Mouse (Mus musculus) hindbrain, postnatal 0 days (tissue): ENCODE measurements around the gene Rbl2. TPM values are rescaled to one million over a fixed set of nuclear protein-coding genes. Genes with fewer than 3 reads are reported as not detected.
A peak's percentile ranks its signal among the peaks of the same experiment; 100 is the strongest.

Experiments
- ATAC-seq: fragments of 200-750 bp; cut with Nextera tagmentation; 2 replicates; pipeline ENCODE4 v1.8.0; 2017; ENCODE audit warnings: mild to moderate bottlenecking, moderate TSS enrichment, moderate library complexity
- DNase-seq: peaks from one replicate; pipeline ENCODE4 v3.0.0-alpha.2; 2015; ENCODE audit warnings: low spot score
- H3K27ac ChIP-seq: fragments of 300-500 bp; sonication (generic); 2 replicates; pipeline ENCODE4 v1.5.1; 2014; ENCODE audit warnings: mild to moderate bottlenecking
- H3K27me3 ChIP-seq: fragments of 300-500 bp; sonication (generic); 2 replicates; pipeline ENCODE4 v1.6.1; 2014; ENCODE audit warnings: low read length, mixed read lengths; ENCODE audit not compliant: insufficient read depth
- H3K36me3 ChIP-seq: fragments of 300-500 bp; sonication (generic); 2 replicates; pipeline ENCODE4 v1.6.1; 2014; ENCODE audit warnings: low read length, mixed read lengths; ENCODE audit not compliant: insufficient read depth
- H3K4me1 ChIP-seq: fragments of 300-500 bp; sonication (generic); 2 replicates; pipeline ENCODE4 v1.6.1; 2014; ENCODE audit warnings: antibody characterized with exemption, low read length, mixed read lengths; ENCODE audit not compliant: insufficient read depth
- H3K4me2 ChIP-seq: fragments of 300-500 bp; sonication (generic); 2 replicates; pipeline ENCODE4 v1.6.1; 2014; ENCODE audit warnings: low read depth, mild to moderate bottlenecking, low read length, moderate library complexity, mixed read lengths
- H3K4me3 ChIP-seq: fragments of 300-500 bp; sonication (generic); 2 replicates; pipeline ENCODE4 v1.5.1; 2014; ENCODE audit warnings: low read length
- H3K9ac ChIP-seq: fragments of 300-500 bp; sonication (generic); replicated peaks from 2 replicates; pipeline ENCODE4 v1.6.1; 2014; ENCODE audit warnings: mild to moderate bottlenecking, low read length, moderate library complexity, mixed read lengths
- H3K9me3 ChIP-seq: fragments of 300-500 bp; sonication (generic); 2 replicates; pipeline ENCODE4 v1.6.1; 2016; ENCODE audit warnings: low read length, mixed read lengths
- CTCF ChIP-seq: IDR thresholded peaks from 2 replicates; pipeline ENCODE4 v1.5.1; 2016; ENCODE audit warnings: antibody characterized with exemption, control low read depth, low read depth
- whole genome bisulfite sequencing: fragments of 180-500 bp; shearing (Covaris S2); extraction: QIAGEN DNeasy Blood & Tissue Kit; methylation state at CpG from one replicate; pipeline ENCODE4 v1.1.7; 2014; 5-methylcytosine and 5-hydroxymethylcytosine counted together
- polyA plus RNA-seq: library from polyadenylated mRNA; unstranded; fragments of >200 nt; fragmentation: Nextera tagmentation; extraction: Ambion mirVana; gene quantifications from 2 replicates; pipeline ENCODE4 v1.2.1, GENCODE M21; 2015
- total RNA-seq: library from RNA; depleted of rRNA; stranded (reverse); fragments of >200 nt; gene quantifications from 2 replicates; pipeline ENCODE4 v1.2.3, GENCODE M21; 2014

Gene Rbl2
- total and polyA plus RNA-seq, 2 experiments from 2014 or later: 16.2 to 27.4 TPM

- no peaks in the 10 kb centered on the region for H3K9me3 ChIP-seq
- DNase-seq (no peak), ATAC-seq (no peak)
- no peaks in the 10 kb centered on the region for H3K4me1 ChIP-seq
- WGBS: 87% methylated on average over 5 of the region's 5 CpGs
- no peak overlapping the region for H3K9ac ChIP-seq
- H3K27ac ChIP-seq: no peak overlapping the region
- H3K27me3 ChIP-seq: no peaks in the 10 kb centered on the region
- H3K4me2 ChIP-seq: no peak overlapping the region
- H3K36me3 ChIP-seq: peaks cover 15% of the 10 kb centered on the region; the same call in 1 of the 2 replicates
- H3K4me3 ChIP-seq: no peak overlapping the region
- no peak for TF ChIP-seq CTCF
Observed at GRCm38 (mm10) chr8:91094135-91094534, 24.3 kb downstream of the Rbl2 start.

- Histone ChIP-seq H3K27me3 (no peaks in the 10 kb centered on the region), H3K4me3 (no peak overlapping the region), H3K27ac (no peak overlapping the region), H3K9ac (no peak overlapping the region), H3K9me3 (no peaks in the 10 kb centered on the region), H3K4me2 (no peak overlapping the region), H3K4me1 (no peaks in the 10 kb centered on the region), H3K36me3 (peaks cover 15% of the 10 kb centered on the region; the same call in 1 of the 2 replicates)
- ATAC-seq (no peak), DNase-seq (no peak)
- WGBS: 89% methylated on average over 6 of the region's 6 CpGs
- TF ChIP-seq CTCF: no peak
Observed at GRCm38 (mm10) chr8:91098106-91098505, 28.2 kb downstream of the Rbl2 start.

GRCm38 (mm10) chr8:91106271-91106670, 36.4 kb downstream of the Rbl2 start:
- WGBS: 89% methylated on average over 12 of the region's 12 CpGs
- peaks cover 24% of the 10 kb centered on the region; the same call in 1 of the 2 replicates for H3K36me3 ChIP-seq
- ATAC-seq: no peak

GRCm38 (mm10) chr8:91111868-91112477, 42.1 kb downstream of the Rbl2 start:
- DNase-seq: no peak
- 93% methylated on average over 5 of the region's 5 CpGs for WGBS
- Histone ChIP-seq H3K27ac (no peak overlapping the region), H3K9me3 (no peaks in the 10 kb centered on the region), H3K36me3 (peaks cover 43% of the 10 kb centered on the region), H3K4me1 (no peaks in the 10 kb centered on the region), H3K9ac (no peak overlapping the region), H3K4me2 (no peak overlapping the region), H3K4me3 (no peak overlapping the region), H3K27me3 (no peaks in the 10 kb centered on the region)
- TF ChIP-seq CTCF: no peak
- no peak for ATAC-seq

More at GRCm38 (mm10) chr8:91106271-91106670, 36.4 kb downstream of the Rbl2 start:
- Histone ChIP-seq H3K9ac (no peak overlapping the region), H3K4me3 (no peak overlapping the region), H3K9me3 (no peaks in the 10 kb centered on the region), H3K27me3 (no peaks in the 10 kb centered on the region), H3K4me1 (no peaks in the 10 kb centered on the region), H3K27ac (no peak overlapping the region), H3K4me2 (no peak overlapping the region)
- no peak for DNase-seq
- TF ChIP-seq CTCF: no peak

GRCm38 (mm10) chr8:91114428-91114827, 44.6 kb downstream of the Rbl2 start:
- H3K27ac ChIP-seq: no peak overlapping the region
- H3K4me1 ChIP-seq: no peaks in the 10 kb centered on the region
- no peaks in the 10 kb centered on the region for H3K9me3 ChIP-seq
- no peak for TF ChIP-seq CTCF
- H3K9ac ChIP-seq: no peak overlapping the region
- no peak overlapping the region for H3K4me2 ChIP-seq
- WGBS: 94% methylated on average over 5 of the region's 5 CpGs
- peaks cover 49% of the 10 kb centered on the region for H3K36me3 ChIP-seq
- no peaks in the 10 kb centered on the region for H3K27me3 ChIP-seq
- DNase-seq (no peak), ATAC-seq (no peak)
- H3K4me3 ChIP-seq: no peak overlapping the region

GRCm38 (mm10) chr8:91114910-91115309, 45.1 kb downstream of the Rbl2 start:
- DNase-seq: no peak
- no peak for TF ChIP-seq CTCF
- Histone ChIP-seq H3K4me3 (no peak overlapping the region), H3K27me3 (no peaks in the 10 kb centered on the region), H3K9me3 (no peaks in the 10 kb centered on the region), H3K4me1 (no peaks in the 10 kb centered on the region), H3K36me3 (peaks cover 49% of the 10 kb centered on the region), H3K27ac (no peak overlapping the region), H3K4me2 (no peak overlapping the region), H3K9ac (no peak overlapping the region)
- ATAC-seq: no peak
- WGBS: 74% methylated on average over 11 of the region's 11 CpGs

GRCm38 (mm10) chr8:91117537-91117936, 47.7 kb downstream of the Rbl2 start:
- H3K27me3 ChIP-seq: no peaks in the 10 kb centered on the region
- WGBS: 93% methylated on average over 4 of the region's 4 CpGs
- no peaks in the 10 kb centered on the region for H3K9me3 ChIP-seq
- DNase-seq: no peak
- H3K27ac ChIP-seq: no peak overlapping the region
- 0 out of 2 replicates have a peak, but pooled peaks have one; percentile 18 for TF ChIP-seq CTCF
- no peak overlapping the region for H3K4me2 ChIP-seq
- ATAC-seq: no peak
- no peak overlapping the region for H3K4me3 ChIP-seq
- H3K36me3 ChIP-seq: peaks cover 55% of the 10 kb centered on the region
- H3K9ac ChIP-seq: no peak overlapping the region
- H3K4me1 ChIP-seq: no peaks in the 10 kb centered on the region
